Mouse (Mus musculus) small intestine, adult 2 months (tissue): ENCODE data around the gene Rabep1. TPM values are rescaled to one million over a fixed set of nuclear protein-coding genes. Genes with fewer than 3 reads are reported as not detected.

Source experiments
- H3K27ac ChIP-seq: fragments of 200-500 bp; 2 replicates; pipeline ENCODE4 v1.5.1; 2012; ENCODE audit warnings: low read depth, low read length, control low read depth, inconsistent platforms; ENCODE audit not compliant: insufficient read depth
- H3K27me3 ChIP-seq: fragments of 200-500 bp; 2 replicates; pipeline ENCODE4 v1.6.1; 2012; ENCODE audit warnings: mild to moderate bottlenecking, moderate library complexity, low read length, inconsistent platforms; ENCODE audit not compliant: control insufficient read depth, insufficient read depth
- H3K36me3 ChIP-seq: fragments of 200-500 bp; 2 replicates; pipeline ENCODE4 v1.6.1; 2012; ENCODE audit warnings: mild to moderate bottlenecking, low read length, control low read depth, inconsistent platforms; ENCODE audit not compliant: control insufficient read depth, insufficient read depth
- H3K4me1 ChIP-seq: fragments of 200-500 bp; 2 replicates; pipeline ENCODE4 v1.6.1; 2012; ENCODE audit warnings: low read length, inconsistent platforms, mixed read lengths; ENCODE audit not compliant: control insufficient read depth, insufficient read depth, insufficient read length
- H3K4me3 ChIP-seq: fragments of 200-500 bp; 2 replicates; pipeline ENCODE4 v1.5.1; 2012; ENCODE audit warnings: low read depth, mild to moderate bottlenecking, control low read depth, inconsistent platforms, low read length, moderate library complexity
- CTCF ChIP-seq: fragments of 200-500 bp; IDR thresholded peaks from 2 replicates; pipeline ENCODE4 v1.5.1; 2012; ENCODE audit warnings: low read depth, mild to moderate bottlenecking, control low read depth, inconsistent platforms, low read length, moderate library complexity, mixed read lengths; ENCODE audit not compliant: insufficient replicate concordance, insufficient read length; ENCODE audit errors: extremely low read depth
- POLR2A ChIP-seq: fragments of 200-500 bp; IDR thresholded peaks from 2 replicates; pipeline ENCODE4 v1.6.1; 2012; ENCODE audit warnings: low read depth, mild to moderate bottlenecking, control low read depth, inconsistent platforms, low read length, moderate library complexity
- WGBS: fragments of 180-500 bp; shearing (Covaris S2); methylation state at CpG from one replicate; pipeline ENCODE4 v1.1.7; 2018; 5-methylcytosine and 5-hydroxymethylcytosine counted together
- polyA plus RNA-seq: library from polyadenylated mRNA; depleted of rRNA; stranded (reverse); fragments of >200 nt; gene quantifications from 2 replicates; pipeline ENCODE4 v1.2.3, GENCODE M21; 2012

The Rabep1 gene
- polyA plus RNA-seq, 1 experiment, result 1.7 TPM

DNA sequence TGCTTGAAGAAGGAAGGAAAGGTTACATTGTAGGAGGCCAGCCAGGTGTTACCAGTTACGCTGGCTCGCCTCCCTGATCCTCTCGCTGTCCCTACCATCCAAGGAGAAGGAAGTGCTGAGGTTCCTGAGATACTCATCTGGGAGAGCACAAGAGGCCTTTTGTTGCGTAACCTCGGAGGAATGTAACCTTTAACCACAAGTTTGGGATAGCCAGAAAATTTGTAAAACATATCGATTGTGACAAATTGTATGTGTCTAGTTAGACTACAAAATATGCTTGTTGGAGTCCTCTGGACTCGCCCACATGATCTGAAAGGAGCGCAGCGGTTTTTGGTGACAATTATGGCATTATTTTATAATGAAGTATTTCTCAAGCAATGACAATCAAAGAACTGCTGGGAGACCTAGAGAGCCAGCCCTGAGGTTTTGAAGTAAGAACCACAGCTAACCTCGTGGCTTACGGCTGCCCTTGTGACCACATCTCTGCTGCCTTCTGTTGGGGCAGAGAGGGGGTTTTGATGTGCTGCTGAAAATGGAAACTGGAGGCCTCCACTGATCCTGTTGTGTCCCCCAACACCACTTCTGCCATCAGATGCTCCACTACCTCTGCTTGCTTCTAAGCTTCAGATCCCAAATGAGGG is 15.5 kb upstream of the Rabep1 start:
- WGBS, result 31% methylated on average over 11 of the region's 11 CpGs
- Histone ChIP-seq H3K36me3 (no peaks in the 10 kb centered on the region), H3K27ac (no peak overlapping the region), H3K4me1 (no peaks in the 10 kb centered on the region), H3K27me3 (no peaks in the 10 kb centered on the region), H3K4me3 (no peak overlapping the region)
- TF ChIP-seq CTCF (no peak), POLR2A (no peak)

GRCm38 (mm10) chr11:70831201-70831600 is 13.4 kb upstream of the Rabep1 start:
- Histone ChIP-seq H3K27me3 (no peaks in the 10 kb centered on the region), H3K27ac (no peak overlapping the region), H3K4me1 (no peaks in the 10 kb centered on the region), H3K4me3 (no peak overlapping the region), H3K36me3 (no peaks in the 10 kb centered on the region)
- TF ChIP-seq POLR2A (no peak), CTCF (no peak)
- 79% methylated on average over 3 of the region's 3 CpGs for whole genome bisulfite sequencing

DNA sequence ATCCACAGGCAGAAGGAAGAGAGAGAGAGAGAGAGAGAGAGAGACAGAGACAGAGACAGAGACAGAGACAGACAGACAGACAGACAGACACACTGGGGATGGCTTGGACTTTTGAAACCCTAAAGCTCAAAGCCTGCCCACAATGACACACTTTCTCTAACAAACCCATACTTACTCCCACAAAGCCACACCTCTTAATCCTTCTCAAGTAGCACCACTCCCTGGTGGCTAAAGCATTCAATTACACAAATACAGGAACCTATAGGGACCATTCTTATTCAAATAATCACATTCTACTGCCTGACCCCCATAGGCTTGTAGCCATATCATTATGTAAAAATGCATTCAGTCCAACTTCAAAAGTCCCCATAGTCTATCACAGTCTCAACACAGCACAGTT is 11.2 kb upstream of the Rabep1 start:
- no peak for TF ChIP-seq CTCF
- no peak for TF ChIP-seq POLR2A
- Histone ChIP-seq H3K4me1 (no peaks in the 10 kb centered on the region), H3K27me3 (no peaks in the 10 kb centered on the region), H3K36me3 (no peaks in the 10 kb centered on the region), H3K4me3 (no peak overlapping the region), H3K27ac (no peak overlapping the region)

- Histone ChIP-seq H3K27ac (no peak overlapping the region), H3K27me3 (no peaks in the 10 kb centered on the region), H3K36me3 (no peaks in the 10 kb centered on the region), H3K4me1 (no peaks in the 10 kb centered on the region), H3K4me3 (no peak overlapping the region)
- WGBS, result 84% methylated on average over 3 of the region's 3 CpGs
- TF ChIP-seq CTCF, result no peak
- no peak for TF ChIP-seq POLR2A
Measured at GRCm38 (mm10) chr11:70833831-70834230, 10.7 kb upstream of the Rabep1 start.

GRCm38 (mm10) chr11:70835381-70835831 is 9.2 kb upstream of the Rabep1 start:
- Histone ChIP-seq H3K27ac (no peak overlapping the region), H3K4me3 (no peak overlapping the region)
- WGBS, result 62% methylated on average over 6 of the region's 6 CpGs

GRCm38 (mm10) chr11:70837031-70837430 is 7.5 kb upstream of the Rabep1 start:
- WGBS, result 77% methylated on average over 3 of the region's 3 CpGs
- H3K27me3 ChIP-seq, result no peaks in the 10 kb centered on the region
- no peaks in the 10 kb centered on the region for H3K36me3 ChIP-seq
- no peak for TF ChIP-seq POLR2A
- TF ChIP-seq CTCF, result no peak
- H3K4me3 ChIP-seq, result no peak overlapping the region
- H3K4me1 ChIP-seq, result peaks cover 2% of the 10 kb centered on the region; the same call in 1 of the 2 replicates
- H3K27ac ChIP-seq, result no peak overlapping the region

More at GRCm38 (mm10) chr11:70835381-70835831, 9.2 kb upstream of the Rabep1 start:
- no peaks in the 10 kb centered on the region for H3K4me1 ChIP-seq
- no peaks in the 10 kb centered on the region for H3K27me3 ChIP-seq
- no peaks in the 10 kb centered on the region for H3K36me3 ChIP-seq
- TF ChIP-seq POLR2A, result no peak
- no peak for TF ChIP-seq CTCF

DNA sequence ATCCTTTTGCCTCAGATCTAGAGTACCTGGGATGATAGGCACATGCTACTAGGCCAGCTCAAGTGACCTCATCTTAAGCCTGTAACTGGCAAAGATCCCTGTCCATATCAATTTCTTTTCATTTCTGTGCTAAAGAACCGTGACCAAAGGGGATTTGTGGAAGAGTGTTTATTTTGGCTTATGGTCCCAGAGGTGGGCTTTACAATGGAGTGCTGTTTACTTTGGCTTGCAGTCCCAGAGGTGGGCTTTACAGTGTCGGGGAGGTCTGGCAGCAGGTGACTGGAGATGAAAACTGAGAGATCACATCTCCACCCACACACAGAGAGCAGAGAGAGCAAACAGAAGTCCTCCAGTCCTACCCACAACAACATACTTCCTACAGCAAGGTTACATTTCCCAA is 6.0 kb upstream of the Rabep1 start:
- H3K27me3 ChIP-seq, result no peaks in the 10 kb centered on the region
- no peak overlapping the region for H3K4me3 ChIP-seq
- H3K27ac ChIP-seq, result no peak overlapping the region
- TF ChIP-seq CTCF (no peak), POLR2A (no peak)
- no peaks in the 10 kb centered on the region for H3K36me3 ChIP-seq
- H3K4me1 ChIP-seq, result peaks cover 4% of the 10 kb centered on the region; the same call in 1 of the 2 replicates
- 45% methylated on average over 2 of the region's 2 CpGs for WGBS
